Mouse (Mus musculus) midbrain, embryonic 14.5 days (tissue): Measurements from ENCODE around the gene Cnnm3. TPM values are rescaled to one million over a fixed set of nuclear protein-coding genes. Genes with fewer than 3 reads are reported as not detected.

Source experiments
- ATAC-seq: fragments of 200-750 bp; cut with Nextera tagmentation; 2 replicates; pipeline ENCODE4 v1.8.0; 2017; ENCODE audit warnings: moderate number of reproducible peaks, moderate library complexity; ENCODE audit not compliant: low FRiP score, low TSS enrichment
- DNase-seq: peaks from one replicate; pipeline ENCODE4 v3.0.0-alpha.2; 2015
- H3K27ac ChIP-seq: fragments of 300-500 bp; sonication (generic); replicated peaks from 2 replicates; pipeline ENCODE4 v1.5.1; 2014; ENCODE audit warnings: mild to moderate bottlenecking, low read depth, low read length, moderate library complexity
- H3K27me3 ChIP-seq: fragments of 300-500 bp; sonication (generic); 2 replicates; pipeline ENCODE4 v1.6.1; 2014; ENCODE audit warnings: low read length, control low read depth, mixed read lengths; ENCODE audit not compliant: control insufficient read depth, insufficient read depth
- H3K36me3 ChIP-seq: fragments of 300-500 bp; sonication (generic); 2 replicates; pipeline ENCODE4 v1.6.1; 2014; ENCODE audit warnings: low read length, control low read depth; ENCODE audit not compliant: control insufficient read depth, insufficient read depth
- H3K4me1 ChIP-seq: fragments of 300-500 bp; sonication (generic); 2 replicates; pipeline ENCODE4 v1.6.1; 2014; ENCODE audit warnings: mild to moderate bottlenecking, antibody characterized with exemption, low read length, control low read depth; ENCODE audit not compliant: control insufficient read depth, insufficient read depth
- H3K4me2 ChIP-seq: fragments of 300-500 bp; sonication (generic); 2 replicates; pipeline ENCODE4 v1.6.1; 2014; ENCODE audit warnings: mild to moderate bottlenecking, low read length, moderate library complexity
- H3K4me3 ChIP-seq: fragments of 300-500 bp; sonication (generic); replicated peaks from 2 replicates; pipeline ENCODE4 v1.5.1; 2014; ENCODE audit warnings: low read depth, low read length
- H3K9ac ChIP-seq: fragments of 300-500 bp; sonication (generic); replicated peaks from 2 replicates; pipeline ENCODE4 v1.6.1; 2014; ENCODE audit warnings: mild to moderate bottlenecking, low read length, moderate library complexity
- H3K9me3 ChIP-seq: fragments of 300-500 bp; sonication (generic); 2 replicates; pipeline ENCODE4 v1.6.1; 2016; ENCODE audit warnings: low read length, control low read depth, mixed read lengths; ENCODE audit not compliant: control insufficient read depth
- whole genome bisulfite sequencing: fragments of 180-500 bp; shearing (Covaris S2); extraction: QIAGEN DNeasy Blood & Tissue Kit; methylation state at CpG from one replicate; pipeline ENCODE4 v1.1.7; 2014; 5-methylcytosine and 5-hydroxymethylcytosine counted together
- polyA plus RNA-seq: library from polyadenylated mRNA; unstranded; fragments of >200 nt; fragmentation: Nextera tagmentation; extraction: Ambion mirVana; gene quantifications from 2 replicates; pipeline ENCODE4 v1.2.1, GENCODE M21; 2014

Gene Cnnm3
- polyA plus RNA-seq, 1 experiment from 2014 or later = 6.5 TPM

DNA sequence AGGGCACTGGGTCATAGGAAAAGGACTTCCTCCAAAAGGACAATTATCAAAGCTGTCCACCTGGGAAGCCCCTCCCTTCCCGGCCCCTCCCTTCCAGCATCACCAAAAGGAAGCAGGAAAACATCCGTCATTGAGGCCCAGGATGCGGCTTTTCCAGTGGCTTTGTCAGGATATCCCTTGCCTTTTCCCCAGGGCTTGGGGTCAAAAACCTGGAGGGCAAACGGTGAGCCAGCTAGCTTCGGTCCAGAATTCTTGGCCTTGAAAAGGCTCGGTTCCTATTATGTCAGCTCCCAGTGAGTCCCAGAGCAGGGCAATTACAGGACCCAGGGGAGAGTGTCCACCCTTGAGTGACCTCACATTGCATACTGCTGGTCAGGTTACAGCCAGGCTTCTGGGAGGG lies 49.2 kb downstream of the Cnnm3 start:
- H3K4me1 ChIP-seq = peaks cover 10% of the 10 kb centered on the region
- ATAC-seq (no peak), DNase-seq (no peak)
- H3K9me3 ChIP-seq = no peaks in the 10 kb centered on the region
- no peak overlapping the region for H3K4me3 ChIP-seq
- H3K4me2 ChIP-seq = no peak overlapping the region
- H3K27me3 ChIP-seq = no peaks in the 10 kb centered on the region
- WGBS = 65% methylated on average over 6 of the region's 6 CpGs
- H3K27ac ChIP-seq = no peak overlapping the region
- no peaks in the 10 kb centered on the region for H3K36me3 ChIP-seq
- no peak overlapping the region for H3K9ac ChIP-seq

- H3K9ac ChIP-seq = no peak overlapping the region
- ATAC-seq (no peak), DNase-seq (no peak)
- no peak overlapping the region for H3K4me3 ChIP-seq
- H3K9me3 ChIP-seq = no peaks in the 10 kb centered on the region
- H3K4me2 ChIP-seq = no peak overlapping the region
- no peak overlapping the region for H3K27ac ChIP-seq
- no peaks in the 10 kb centered on the region for H3K36me3 ChIP-seq
- 79% methylated on average over 4 of the region's 4 CpGs for WGBS
- peaks cover 10% of the 10 kb centered on the region for H3K4me1 ChIP-seq
- no peaks in the 10 kb centered on the region for H3K27me3 ChIP-seq
These were observed 50.7 kb downstream of the Cnnm3 start for GRCm38 (mm10) chr1:36562388-36562787.

DNA sequence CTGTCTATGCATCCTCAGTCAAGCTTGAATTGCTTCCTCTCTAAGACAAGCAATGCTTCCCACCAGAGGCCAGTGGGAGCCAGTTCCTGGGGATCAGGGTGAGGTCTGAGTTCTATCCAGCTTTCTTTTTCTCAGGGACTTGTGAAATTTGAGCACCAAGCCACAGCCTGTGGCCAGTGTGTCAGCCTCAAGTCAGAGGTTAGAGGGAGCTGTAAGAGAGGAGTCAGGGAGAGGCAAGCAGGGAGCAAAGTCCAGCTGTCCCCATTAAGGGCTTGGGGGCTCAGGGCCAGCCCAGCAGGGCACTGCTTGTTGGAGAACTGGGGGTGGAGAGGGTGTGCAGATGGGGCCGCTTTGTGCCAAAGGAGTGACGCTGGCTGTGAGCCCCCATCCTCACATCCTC lies 51.5 kb downstream of the Cnnm3 start:
- ATAC-seq (no peak), DNase-seq (no peak)
- no peak overlapping the region for H3K4me3 ChIP-seq
- no peaks in the 10 kb centered on the region for H3K9me3 ChIP-seq
- peaks cover 10% of the 10 kb centered on the region for H3K4me1 ChIP-seq
- H3K27ac ChIP-seq = no peak overlapping the region
- H3K4me2 ChIP-seq = no peak overlapping the region
- H3K36me3 ChIP-seq = no peaks in the 10 kb centered on the region
- WGBS = 62% methylated on average over 2 of the region's 2 CpGs
- H3K27me3 ChIP-seq = no peaks in the 10 kb centered on the region
- H3K9ac ChIP-seq = no peak overlapping the region

GRCm38 (mm10) chr1:36563632-36564031 lies 52.0 kb downstream of the Cnnm3 start:
- no peak for ATAC-seq
- 74% methylated on average over 4 of the region's 4 CpGs for WGBS
- Histone ChIP-seq H3K9ac (no peak overlapping the region), H3K27ac (no peak overlapping the region), H3K9me3 (no peaks in the 10 kb centered on the region), H3K27me3 (no peaks in the 10 kb centered on the region), H3K4me1 (peaks cover 7% of the 10 kb centered on the region), H3K4me2 (no peak overlapping the region), H3K4me3 (no peak overlapping the region), H3K36me3 (no peaks in the 10 kb centered on the region)
- DNase-seq = no peak

- 83% methylated on average over 6 of the region's 6 CpGs for WGBS
- no peak overlapping the region for H3K4me3 ChIP-seq
- H3K4me2 ChIP-seq = no peak overlapping the region
- no peaks in the 10 kb centered on the region for H3K9me3 ChIP-seq
- no peak overlapping the region for H3K27ac ChIP-seq
- no peaks in the 10 kb centered on the region for H3K36me3 ChIP-seq
- no peaks in the 10 kb centered on the region for H3K27me3 ChIP-seq
- ATAC-seq = no peak
- H3K4me1 ChIP-seq = peaks cover 3% of the 10 kb centered on the region; the same call in 1 of the 2 replicates
- DNase-seq = no peak
- no peak overlapping the region for H3K9ac ChIP-seq
These were observed 52.4 kb downstream of the Cnnm3 start for GRCm38 (mm10) chr1:36564101-36564500.

DNA sequence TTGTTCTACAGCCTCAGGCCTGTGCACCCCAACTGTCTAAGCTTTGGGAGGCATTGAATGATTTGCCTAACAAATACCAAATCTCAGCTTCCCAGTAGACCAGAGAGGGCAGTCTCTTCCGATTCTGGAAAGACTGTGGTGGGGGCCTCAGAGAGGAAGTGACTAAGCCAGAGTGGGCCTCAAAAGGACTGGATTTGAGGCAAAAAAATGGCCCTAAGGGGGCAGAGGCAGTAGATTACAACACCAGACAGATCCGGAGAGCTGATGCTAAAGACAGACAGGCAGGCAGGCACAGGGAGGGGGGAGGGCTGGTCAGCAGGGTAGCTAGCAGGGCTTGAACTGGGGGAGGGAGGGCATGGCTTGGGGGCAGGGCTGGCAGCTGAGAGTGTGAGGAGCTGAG lies 54.8 kb downstream of the Cnnm3 start:
- Histone ChIP-seq H3K4me2 (no peak overlapping the region), H3K9ac (no peak overlapping the region), H3K36me3 (no peaks in the 10 kb centered on the region), H3K27me3 (no peaks in the 10 kb centered on the region), H3K4me3 (no peak overlapping the region), H3K27ac (no peak overlapping the region), H3K9me3 (no peaks in the 10 kb centered on the region), H3K4me1 (no peaks in the 10 kb centered on the region)
- no peak for DNase-seq
- no peak for ATAC-seq
- 4% methylated on average over 2 of the region's 2 CpGs for WGBS

GRCm38 (mm10) chr1:36567818-36568603 lies 56.3 kb downstream of the Cnnm3 start:
- Histone ChIP-seq H3K9ac (no peak overlapping the region), H3K4me2 (no peak overlapping the region), H3K4me1 (no peaks in the 10 kb centered on the region), H3K9me3 (no peaks in the 10 kb centered on the region), H3K27ac (no peak overlapping the region), H3K36me3 (no peaks in the 10 kb centered on the region), H3K27me3 (no peaks in the 10 kb centered on the region), H3K4me3 (no peak overlapping the region)
- ATAC-seq (no peak), DNase-seq (no peak)
- WGBS = 42% methylated on average over 21 of the region's 21 CpGs

GRCm38 (mm10) chr1:36568776-36569175 lies 57.1 kb downstream of the Cnnm3 start:
- Histone ChIP-seq H3K27ac (no peak overlapping the region), H3K27me3 (no peaks in the 10 kb centered on the region), H3K4me3 (no peak overlapping the region), H3K9me3 (no peaks in the 10 kb centered on the region), H3K4me1 (no peaks in the 10 kb centered on the region), H3K4me2 (no peak overlapping the region), H3K36me3 (no peaks in the 10 kb centered on the region), H3K9ac (no peak overlapping the region)
- 71% methylated on average over 4 of the region's 4 CpGs for WGBS
- DNase-seq = no peak
- no peak for ATAC-seq

- no peak overlapping the region for H3K9ac ChIP-seq
- H3K27ac ChIP-seq = no peak overlapping the region
- no peak overlapping the region for H3K4me2 ChIP-seq
- no peaks in the 10 kb centered on the region for H3K36me3 ChIP-seq
- no peaks in the 10 kb centered on the region for H3K4me1 ChIP-seq
- no peak for DNase-seq
- H3K9me3 ChIP-seq = no peaks in the 10 kb centered on the region
- ATAC-seq = no peak
- no peak overlapping the region for H3K4me3 ChIP-seq
- WGBS = 44% methylated on average over 7 of the region's 7 CpGs
- no peaks in the 10 kb centered on the region for H3K27me3 ChIP-seq
These were observed 58.1 kb downstream of the Cnnm3 start for GRCm38 (mm10) chr1:36569694-36570276.
